Mouse (Mus musculus) cerebellum, postnatal 10 days (tissue): ENCODE results near the gene Myo1c.

Source experiments
- DNase-seq, 2 experiments: peaks; one replicate each; pipeline ENCODE4 v3.0.0; 2021; ENCODE audit warnings: mixed read lengths in 2 of 2

Myo1c gene

GRCm38 (mm10) chr11:75650311-75650710 is at the start of gene Myo1c:
Gene Myo1c, plus strand, starts transcription at chr11:75650504.
- peak in 1 of 2 experiments; percentile 27 for DNase-seq

- DNase-seq, result no peak
Measured at GRCm38 (mm10) chr11:75604826-75605225, 45.5 kb upstream of the Myo1c start.

GRCm38 (mm10) chr11:75605318-75605717 is 45.0 kb upstream of the Myo1c start:
- DNase-seq, result no peak

GRCm38 (mm10) chr11:75608776-75609175 is 41.5 kb upstream of the Myo1c start:
- DNase-seq, result no peak

- DNase-seq, result no peak
Measured at GRCm38 (mm10) chr11:75610021-75610420, 40.3 kb upstream of the Myo1c start.

GRCm38 (mm10) chr11:75614769-75615168 is 35.5 kb upstream of the Myo1c start:
- no peak for DNase-seq

GRCm38 (mm10) chr11:75615556-75615955 is 34.7 kb upstream of the Myo1c start:
- DNase-seq, result no peak

GRCm38 (mm10) chr11:75619133-75619532 is 31.2 kb upstream of the Myo1c start:
- DNase-seq, result peak; percentile 25 to 47

- DNase-seq, result peak; percentile 67 to 72
Measured at GRCm38 (mm10) chr11:75620136-75620780, 30.0 kb upstream of the Myo1c start.

GRCm38 (mm10) chr11:75621426-75621825 is 28.9 kb upstream of the Myo1c start:
- DNase-seq, result no peak

- DNase-seq, result no peak
Measured at GRCm38 (mm10) chr11:75622588-75623329, 27.5 kb upstream of the Myo1c start.

- no peak for DNase-seq
Measured at GRCm38 (mm10) chr11:75624102-75624554, 26.2 kb upstream of the Myo1c start.

GRCm38 (mm10) chr11:75625820-75626219 is 24.5 kb upstream of the Myo1c start:
- no peak for DNase-seq

GRCm38 (mm10) chr11:75630098-75630497 is 20.2 kb upstream of the Myo1c start:
- no peak for DNase-seq

GRCm38 (mm10) chr11:75630645-75631229 is 19.6 kb upstream of the Myo1c start, which contains the start of gene Inpp5k:
Gene Inpp5k, plus strand, starts transcription at chr11:75630988.
- DNase-seq, result peak; percentile 95 to 97

GRCm38 (mm10) chr11:75631561-75632225 is 18.6 kb upstream of the Myo1c start:
- DNase-seq, result peak; percentile 45 to 62

- no peak for DNase-seq
Measured at GRCm38 (mm10) chr11:75632921-75633320, 17.4 kb upstream of the Myo1c start.

- DNase-seq, result no peak
Measured at GRCm38 (mm10) chr11:75634801-75635200, 15.5 kb upstream of the Myo1c start.

- DNase-seq, result no peak
Measured at GRCm38 (mm10) chr11:75635315-75635714, 15.0 kb upstream of the Myo1c start.

GRCm38 (mm10) chr11:75643323-75643722 is 7.0 kb upstream of the Myo1c start:
- DNase-seq, result no peak

- DNase-seq, result no peak
Measured at GRCm38 (mm10) chr11:75644684-75645083, 5.6 kb upstream of the Myo1c start.

- DNase-seq, result peak; percentile 65 to 70
Measured at GRCm38 (mm10) chr11:75647681-75648211, 2.6 kb upstream of the Myo1c start.

GRCm38 (mm10) chr11:75649155-75649561 is 1.1 kb upstream of the Myo1c start:
- no peak for DNase-seq
